Mouse (Mus musculus) brain, embryonic 14.5 days (tissue): ENCODE results near the gene Cpn2.

ENCODE experiments used
- CTCF ChIP-seq: fragments of 200-500 bp; IDR thresholded peaks from 2 replicates; pipeline ENCODE4 v1.5.1; 2012; ENCODE audit warnings: inconsistent platforms, mild to moderate bottlenecking, moderate library complexity, borderline replicate concordance; ENCODE audit not compliant: insufficient read depth, insufficient read length; ENCODE audit errors: extremely low read depth
- POLR2A ChIP-seq: fragments of 200-500 bp; IDR thresholded peaks from 2 replicates; pipeline ENCODE4 v1.6.1; 2012; ENCODE audit warnings: mild to moderate bottlenecking, inconsistent platforms, borderline replicate concordance; ENCODE audit not compliant: poor library complexity, insufficient read depth, insufficient read length, severe bottlenecking; ENCODE audit errors: extremely low read depth

- no peak for TF ChIP-seq POLR2A
- no peak for TF ChIP-seq CTCF
These were observed 1.7 kb downstream of the Cpn2 start for GRCm38 (mm10) chr16:30265611-30266010.
